Mouse (Mus musculus): ENCODE measurements around the gene Syt3.

Gene Syt3

DNA sequence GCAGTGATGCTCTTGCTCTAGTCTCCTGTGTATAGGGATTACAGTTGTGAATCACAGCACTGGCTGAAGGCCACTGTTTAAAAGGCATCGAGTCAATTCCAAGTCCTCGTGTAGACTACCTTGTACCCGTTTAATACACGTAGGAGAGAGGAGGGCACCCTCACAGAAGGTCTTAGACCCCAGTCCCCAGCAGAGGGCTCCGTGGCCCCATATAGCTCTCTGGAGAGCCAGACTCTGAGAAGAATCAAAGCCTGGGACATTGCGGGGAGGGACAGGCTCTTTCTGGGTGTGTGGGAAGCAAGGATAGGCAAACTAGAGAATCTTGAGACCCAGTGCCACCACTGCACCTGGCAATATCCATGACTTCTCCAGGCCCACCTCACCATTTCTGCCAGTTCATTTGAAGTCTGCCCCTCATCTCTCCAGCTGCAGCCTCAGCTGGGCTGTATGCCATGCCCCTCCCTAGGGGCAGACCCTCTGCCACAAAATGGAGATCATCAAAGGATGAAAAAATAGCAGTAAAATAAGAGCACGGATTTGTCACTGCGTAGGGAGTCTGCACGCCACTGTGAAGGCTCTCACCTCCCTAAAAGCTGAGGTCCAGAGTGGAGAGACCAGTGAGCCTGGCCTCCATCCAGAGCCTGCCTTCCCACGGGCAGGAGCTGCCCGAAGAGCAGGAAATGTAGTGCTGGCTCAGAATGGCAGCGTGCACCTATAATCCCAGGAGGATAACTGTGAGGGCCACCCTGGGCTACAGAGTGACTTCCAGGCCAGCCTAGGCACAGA lies 62.4 kb downstream of the Syt3 start:
- DNase-seq (ENCODE audit: low spot score): no peak

Measured in MN1 (cell line).